Mouse (Mus musculus): ENCODE measurements around the gene Icam5.

DNA sequence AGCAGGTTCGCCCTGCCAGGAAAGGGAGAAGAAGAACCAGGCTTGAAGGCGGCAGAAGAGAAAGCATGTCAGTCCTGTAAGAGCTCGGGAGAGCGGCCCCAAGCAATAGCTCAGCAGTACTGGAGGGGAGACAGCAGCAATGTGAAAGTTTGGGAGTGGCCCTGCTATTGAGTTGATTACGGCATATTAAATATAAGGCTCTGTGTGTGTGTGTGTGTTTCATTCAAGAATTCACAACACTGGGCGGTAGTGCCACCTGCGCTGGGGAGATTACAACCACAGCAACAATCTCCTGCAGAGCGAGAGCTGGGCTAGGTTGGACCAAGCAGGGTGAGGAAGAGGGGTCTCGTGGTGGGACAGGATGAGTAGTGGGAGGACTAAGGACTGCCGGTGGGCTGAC is 19.7 kb downstream of the Icam5 start:
- no peak for TF ChIP-seq POLR2A (IDR thresholded peaks at IDR 0.05; ENCODE audit: low read depth, low read length)
- no peak for TF ChIP-seq CTCF (IDR thresholded peaks at IDR 0.05; ENCODE audit: extremely low read depth, insufficient read depth, insufficient read length, insufficient replicate concordance)

All from spleen, adult 2 months (tissue).